Mouse (Mus musculus): ENCODE measurements around the gene Prkca. TPM values are rescaled to one million over a fixed set of nuclear protein-coding genes. Genes with fewer than 3 reads are reported as not detected.

The Prkca gene
- polyA plus RNA-seq, 1 experiment: 266 TPM

DNA sequence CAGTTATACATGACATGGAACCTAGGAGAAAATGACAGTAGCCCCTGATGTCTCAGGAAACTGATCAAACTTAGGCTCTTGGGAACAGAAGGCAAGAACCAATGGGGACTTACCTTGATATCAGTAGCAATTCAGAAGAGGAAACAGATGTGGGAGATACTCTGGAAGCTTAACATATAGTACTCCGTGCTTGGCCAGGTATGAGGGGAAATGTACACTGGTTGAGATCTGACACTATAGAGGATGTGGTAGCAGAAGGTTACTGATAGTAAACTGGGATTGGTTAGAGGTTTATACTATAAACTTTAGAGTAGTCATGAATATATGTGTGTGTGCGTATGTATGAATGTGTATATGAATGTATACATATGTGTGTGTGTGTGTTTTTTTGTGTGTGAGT, 200.0 kb downstream of the Prkca start:
- WGBS: 93% methylated on average over 2 of the region's 2 CpGs
- Histone ChIP-seq H3K4me1 (ENCODE audit: control insufficient read depth, insufficient read depth, low read length) (peaks cover 24% of the 10 kb centered on the region), H3K27ac (ENCODE audit: insufficient read depth, low read depth, low read length) (no peak overlapping the region), H3K4me3 (ENCODE audit: insufficient read depth, low read depth, low read length) (no peak overlapping the region)
- TF ChIP-seq CTCF (IDR thresholded peaks at IDR 0.05; ENCODE audit: insufficient read depth, low read depth, low read length): no peak
- no peak for TF ChIP-seq POLR2A (IDR thresholded peaks at IDR 0.05; ENCODE audit: insufficient read depth, low read depth, low read length)

DNA sequence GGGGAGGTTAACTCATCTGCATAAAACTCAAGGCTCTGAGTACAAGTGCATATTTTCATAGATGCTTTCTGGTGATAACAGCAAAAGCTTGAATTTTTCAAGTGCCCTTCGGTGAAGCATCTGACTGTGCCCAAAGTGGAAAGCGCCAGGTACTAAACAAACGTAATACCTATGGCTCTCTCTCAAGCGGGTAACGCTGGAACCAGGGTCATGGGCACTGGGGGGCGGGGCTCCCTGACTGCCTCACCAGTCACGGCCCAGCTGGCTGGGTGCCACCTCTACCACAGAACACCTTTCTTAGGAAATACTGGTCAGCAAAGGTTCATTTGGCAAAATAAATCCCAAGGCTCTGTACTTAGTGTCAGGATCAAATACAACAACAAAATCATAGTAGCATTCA, 203.7 kb downstream of the Prkca start:
- H3K4me1 ChIP-seq (ENCODE audit: control insufficient read depth, insufficient read depth, low read length): peaks cover 27% of the 10 kb centered on the region
- 71% methylated on average over 7 of the region's 7 CpGs for WGBS
- no peak overlapping the region for H3K4me3 ChIP-seq (ENCODE audit: insufficient read depth, low read depth, low read length)
- TF ChIP-seq CTCF (IDR thresholded peaks at IDR 0.05; ENCODE audit: insufficient read depth, low read depth, low read length): no peak
- TF ChIP-seq POLR2A (IDR thresholded peaks at IDR 0.05; ENCODE audit: insufficient read depth, low read depth, low read length): no peak
- H3K27ac ChIP-seq (ENCODE audit: insufficient read depth, low read depth, low read length): peak overlapping the region; percentile 53; the same call in 1 of the 2 replicates

DNA sequence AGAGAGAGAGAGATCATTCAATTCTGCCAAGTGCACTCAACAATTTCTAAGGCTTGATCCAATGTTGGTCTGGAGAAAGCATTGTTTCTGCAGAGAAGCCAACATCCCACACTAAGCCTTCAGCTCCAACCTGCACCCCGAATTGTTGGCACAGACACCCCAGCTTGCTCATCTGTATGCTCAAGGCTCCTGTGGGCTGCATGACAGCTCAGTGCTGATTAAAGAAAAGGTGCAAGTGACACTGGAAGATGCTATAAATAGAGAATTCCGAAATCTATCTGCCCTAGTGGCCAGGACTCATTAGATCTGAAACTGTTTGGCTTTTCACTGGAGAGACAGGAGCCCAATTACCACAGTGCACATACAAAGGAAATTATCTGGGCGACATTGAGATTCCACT, 207.4 kb downstream of the Prkca start:
- no peak overlapping the region for H3K4me3 ChIP-seq (ENCODE audit: insufficient read depth, low read depth, low read length)
- H3K4me1 ChIP-seq (ENCODE audit: control insufficient read depth, insufficient read depth, low read length): peaks cover 23% of the 10 kb centered on the region
- TF ChIP-seq POLR2A (IDR thresholded peaks at IDR 0.05; ENCODE audit: insufficient read depth, low read depth, low read length): no peak
- TF ChIP-seq CTCF (IDR thresholded peaks at IDR 0.05; ENCODE audit: insufficient read depth, low read depth, low read length): no peak
- peak overlapping the region; percentile 75 for H3K27ac ChIP-seq (ENCODE audit: insufficient read depth, low read depth, low read length)
- WGBS: 20% methylated on average over 3 of the region's 3 CpGs

DNA sequence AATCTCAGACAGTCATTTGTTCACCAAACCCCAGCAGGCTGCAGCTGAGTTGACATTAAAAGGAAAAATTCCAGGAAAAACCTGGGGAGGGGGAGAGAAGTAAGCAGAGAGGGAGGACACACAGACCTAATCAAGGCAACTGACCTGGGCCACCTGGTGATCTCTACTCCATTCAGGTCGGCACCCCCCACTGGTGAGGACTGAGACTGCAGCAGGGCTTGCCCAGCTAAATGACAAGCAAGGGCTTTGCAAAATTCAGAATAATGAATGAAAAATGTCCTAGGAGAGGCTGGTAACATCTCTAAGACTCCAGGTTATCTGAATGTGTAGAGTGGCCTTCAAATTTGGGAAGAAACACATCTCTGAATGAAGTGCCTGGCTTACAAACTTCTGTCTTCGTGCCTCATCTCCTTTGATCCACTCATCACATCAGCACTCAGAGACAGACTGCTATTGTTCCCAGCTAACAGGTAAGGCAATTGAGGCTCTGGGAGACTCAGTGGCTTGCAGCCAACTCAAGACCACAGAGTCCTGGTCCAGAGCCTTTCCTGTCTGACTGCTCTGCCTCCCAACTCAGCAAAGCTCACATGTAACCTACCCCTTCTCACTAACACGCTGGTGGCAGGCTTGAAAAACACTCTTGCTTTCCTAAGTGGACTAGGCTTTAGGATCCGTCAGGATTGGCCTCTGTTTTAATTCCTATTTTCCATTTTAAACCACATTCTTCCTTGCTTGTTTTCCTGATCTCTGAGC, 208.1 kb downstream of the Prkca start:
- peak overlapping the region; percentile 25; the same call in 1 of the 2 replicates for H3K27ac ChIP-seq (ENCODE audit: insufficient read depth, low read depth, low read length)
- H3K4me3 ChIP-seq (ENCODE audit: insufficient read depth, low read depth, low read length): no peak overlapping the region
- WGBS: 29% methylated on average over 4 of the region's 4 CpGs
- TF ChIP-seq POLR2A (IDR thresholded peaks at IDR 0.05; ENCODE audit: insufficient read depth, low read depth, low read length) (no peak), CTCF (IDR thresholded peaks at IDR 0.05; ENCODE audit: insufficient read depth, low read depth, low read length) (0 out of 2 replicates have a peak, but pooled peaks have one; percentile 34)
- H3K4me1 ChIP-seq (ENCODE audit: control insufficient read depth, insufficient read depth, low read length): peaks cover 20% of the 10 kb centered on the region

DNA sequence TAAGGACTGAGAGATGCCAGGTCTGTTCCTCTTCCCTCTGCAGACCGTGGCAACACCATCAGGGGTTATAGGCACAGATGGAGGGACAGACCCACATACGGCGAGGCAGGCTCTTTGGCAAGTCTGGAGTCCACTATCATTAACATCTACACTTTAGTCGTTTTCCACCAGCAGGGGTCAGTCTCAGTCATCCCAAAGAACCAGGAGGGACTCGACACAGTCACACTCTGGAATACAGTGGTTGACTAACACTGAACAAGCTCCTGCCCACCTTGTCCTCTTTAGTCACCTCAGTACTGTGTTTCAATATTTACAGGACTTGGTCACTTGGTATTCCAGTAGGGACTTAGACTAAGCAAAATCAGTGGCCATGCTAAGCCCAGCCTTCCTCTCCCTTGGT, 215.1 kb downstream of the Prkca start:
- WGBS: 40% methylated on average over 5 of the region's 5 CpGs

DNA sequence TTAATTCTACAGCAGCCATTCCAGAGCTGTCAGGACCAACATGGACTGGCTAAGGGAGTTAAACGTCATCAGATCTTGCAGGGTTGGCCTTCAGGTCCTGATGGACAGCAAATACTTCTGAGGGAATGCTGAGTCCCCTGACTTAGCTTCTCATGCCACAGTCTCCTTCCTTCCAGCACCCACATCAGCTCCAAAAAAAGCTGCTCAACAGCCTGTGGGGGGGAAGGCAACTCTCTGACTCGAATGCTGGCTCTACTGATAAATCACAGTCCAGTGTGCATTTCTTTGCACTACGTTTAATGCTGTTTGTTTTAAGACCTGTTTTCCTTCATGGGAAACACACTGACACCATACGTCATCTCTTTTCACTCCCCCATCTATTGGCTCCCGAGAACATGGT, 215.8 kb downstream of the Prkca start:
- H3K27ac ChIP-seq (ENCODE audit: insufficient read depth, low read depth, low read length): no peak overlapping the region
- no peak overlapping the region for H3K4me3 ChIP-seq (ENCODE audit: insufficient read depth, low read depth, low read length)
- WGBS: 66% methylated on average over 5 of the region's 5 CpGs
- H3K4me1 ChIP-seq (ENCODE audit: control insufficient read depth, insufficient read depth, low read length): peaks cover 23% of the 10 kb centered on the region
- no peak for TF ChIP-seq CTCF (IDR thresholded peaks at IDR 0.05; ENCODE audit: insufficient read depth, low read depth, low read length)
- no peak for TF ChIP-seq POLR2A (IDR thresholded peaks at IDR 0.05; ENCODE audit: insufficient read depth, low read depth, low read length)

More for the DNA sequence above, 215.1 kb downstream of the Prkca start:
- TF ChIP-seq CTCF (IDR thresholded peaks at IDR 0.05; ENCODE audit: insufficient read depth, low read depth, low read length) (no peak), POLR2A (IDR thresholded peaks at IDR 0.05; ENCODE audit: insufficient read depth, low read depth, low read length) (no peak)
- H3K4me3 ChIP-seq (ENCODE audit: insufficient read depth, low read depth, low read length): no peak overlapping the region
- H3K4me1 ChIP-seq (ENCODE audit: control insufficient read depth, insufficient read depth, low read length): peaks cover 23% of the 10 kb centered on the region
- 0 out of 2 replicates have a peak overlapping the region, but pooled peaks have one; percentile 35 for H3K27ac ChIP-seq (ENCODE audit: insufficient read depth, low read depth, low read length)

DNA sequence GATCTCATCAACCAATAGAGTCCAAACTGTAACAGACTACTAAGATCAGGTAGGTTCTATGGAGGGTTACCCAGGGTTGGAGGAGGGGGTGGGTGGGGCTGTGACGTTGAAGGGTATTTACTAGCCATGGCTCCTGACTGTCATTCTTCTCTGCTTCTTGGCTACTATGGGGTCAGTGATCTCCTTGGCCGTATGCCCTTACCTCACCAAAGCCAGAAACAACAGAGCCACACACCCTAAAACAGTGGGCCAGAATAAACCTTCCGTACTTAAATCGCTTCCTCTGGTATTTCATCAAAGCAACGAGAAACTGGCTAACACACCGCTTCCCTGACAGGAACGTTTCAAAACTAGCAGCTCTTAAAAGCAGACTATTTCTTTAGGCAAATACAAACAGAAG, 221.2 kb downstream of the Prkca start:
- 70% methylated on average over 7 of the region's 7 CpGs for WGBS
- H3K27ac ChIP-seq (ENCODE audit: insufficient read depth, low read depth, low read length): no peak overlapping the region

DNA sequence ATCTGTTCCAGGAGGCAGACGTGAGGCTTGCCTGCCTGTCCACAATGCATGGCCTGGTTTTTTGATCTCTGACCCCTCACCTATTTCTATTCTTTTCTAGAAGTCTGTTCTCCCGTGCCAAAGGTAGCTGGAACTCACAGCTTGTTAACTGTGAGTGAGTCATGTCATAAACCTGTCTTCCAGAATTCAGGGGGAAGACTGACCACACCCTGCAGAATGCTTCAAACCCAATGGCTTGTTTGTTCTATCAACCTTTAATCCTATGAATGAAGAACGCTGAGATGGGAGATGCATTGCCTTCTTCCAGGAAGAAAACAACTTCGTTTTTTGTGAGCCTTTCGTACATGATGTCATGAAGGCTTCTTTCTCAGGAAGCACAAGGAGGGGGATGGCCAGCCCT, 223.0 kb downstream of the Prkca start:
- Histone ChIP-seq H3K4me3 (ENCODE audit: insufficient read depth, low read depth, low read length) (no peak overlapping the region), H3K4me1 (ENCODE audit: control insufficient read depth, insufficient read depth, low read length) (peaks cover 5% of the 10 kb centered on the region), H3K27ac (ENCODE audit: insufficient read depth, low read depth, low read length) (0 out of 2 replicates have a peak overlapping the region, but pooled peaks have one; percentile 23)
- TF ChIP-seq CTCF (IDR thresholded peaks at IDR 0.05; ENCODE audit: insufficient read depth, low read depth, low read length) (no peak), POLR2A (IDR thresholded peaks at IDR 0.05; ENCODE audit: insufficient read depth, low read depth, low read length) (no peak)
- 69% methylated on average over 5 of the region's 5 CpGs for WGBS

More for the DNA sequence above, 221.2 kb downstream of the Prkca start:
- Histone ChIP-seq H3K4me3 (ENCODE audit: insufficient read depth, low read depth, low read length) (no peak overlapping the region), H3K4me1 (ENCODE audit: control insufficient read depth, insufficient read depth, low read length) (peaks cover 13% of the 10 kb centered on the region)
- no peak for TF ChIP-seq POLR2A (IDR thresholded peaks at IDR 0.05; ENCODE audit: insufficient read depth, low read depth, low read length)
- TF ChIP-seq CTCF (IDR thresholded peaks at IDR 0.05; ENCODE audit: insufficient read depth, low read depth, low read length): no peak

DNA sequence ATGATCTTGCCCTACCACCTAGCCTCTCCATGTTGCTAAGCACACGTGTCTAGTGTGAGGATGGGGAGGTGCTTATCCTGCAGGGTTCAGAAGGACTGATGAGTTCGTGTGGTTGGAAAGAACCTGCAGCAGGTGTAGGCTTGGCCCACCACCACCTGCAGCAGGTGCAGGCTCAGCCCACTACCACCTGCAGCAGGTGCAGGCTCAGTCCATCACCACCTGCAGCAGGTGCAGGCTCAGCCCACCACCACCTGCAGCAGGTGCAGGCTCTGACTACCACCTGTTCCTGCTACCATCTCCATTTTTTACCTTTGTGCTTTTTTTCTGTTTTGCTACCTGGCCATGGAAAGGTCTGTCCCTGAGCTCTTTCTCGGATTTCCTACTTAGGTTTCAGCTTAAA, 223.9 kb downstream of the Prkca start:
- TF ChIP-seq CTCF (IDR thresholded peaks at IDR 0.05; ENCODE audit: insufficient read depth, low read depth, low read length) (no peak), POLR2A (IDR thresholded peaks at IDR 0.05; ENCODE audit: insufficient read depth, low read depth, low read length) (no peak)
- no peak overlapping the region for H3K4me3 ChIP-seq (ENCODE audit: insufficient read depth, low read depth, low read length)
- no peak overlapping the region for H3K27ac ChIP-seq (ENCODE audit: insufficient read depth, low read depth, low read length)
- 87% methylated on average over 3 of the region's 3 CpGs for WGBS
- H3K4me1 ChIP-seq (ENCODE audit: control insufficient read depth, insufficient read depth, low read length): peaks cover 7% of the 10 kb centered on the region; the same call in 1 of the 2 replicates

Data from olfactory bulb, adult 2 months (tissue).